Mouse (Mus musculus) liver, adult 2 months (tissue): ENCODE data around the gene A430078G23Rik.

ENCODE experiments used
- CTCF ChIP-seq: fragments of 200-500 bp; IDR thresholded peaks from 2 replicates; pipeline ENCODE4 v1.5.1; 2011; ENCODE audit warnings: low read depth, low read length, control low read depth
- POLR2A ChIP-seq: fragments of 200-500 bp; IDR thresholded peaks from 2 replicates; pipeline ENCODE4 v1.6.1; 2011; ENCODE audit warnings: low read length, control low read depth; ENCODE audit not compliant: insufficient read depth; ENCODE audit errors: extremely low read depth

- TF ChIP-seq POLR2A: no peak
- TF ChIP-seq CTCF: no peak
Observed at GRCm38 (mm10) chr8:3355586-3355985, 2.4 kb downstream of the A430078G23Rik start.
